Mouse (Mus musculus) hematopoietic stem cell, adult 5-6 weeks (primary cell): Measurements from ENCODE around the gene Slco3a1. TPM values are rescaled to one million over a fixed set of nuclear protein-coding genes. Genes with fewer than 3 reads are reported as not detected.
A peak's percentile ranks its signal among the peaks of the same experiment; 100 is the strongest.

Source experiments
- ATAC-seq, 2 experiments: fragments of 125-278 bp in 1 of 2; replicated peaks in 1 of 2; 2 replicates each; pipeline ENCODE4 v1.8.0; 2016 to 2017; ENCODE audit warnings: inconsistent platforms in 2 of 2, mild to moderate bottlenecking in 2 of 2, moderate number of reproducible peaks in 2 of 2, low read depth in 1 of 2, moderate TSS enrichment in 1 of 2; ENCODE audit not compliant: low FRiP score in 2 of 2, poor library complexity in 2 of 2, severe bottlenecking in 2 of 2, insufficient read depth in 1 of 2, low TSS enrichment in 1 of 2
- total RNA-seq: library from RNA; stranded (forward); fragments of 172-1452, 232-1000 nt; gene quantifications from 2 replicates; pipeline ENCODE4 v1.2.3, GENCODE M21; 2017

Slco3a1 gene
- total RNA-seq, 1 experiment from 2014 or later = 40.3 TPM

DNA sequence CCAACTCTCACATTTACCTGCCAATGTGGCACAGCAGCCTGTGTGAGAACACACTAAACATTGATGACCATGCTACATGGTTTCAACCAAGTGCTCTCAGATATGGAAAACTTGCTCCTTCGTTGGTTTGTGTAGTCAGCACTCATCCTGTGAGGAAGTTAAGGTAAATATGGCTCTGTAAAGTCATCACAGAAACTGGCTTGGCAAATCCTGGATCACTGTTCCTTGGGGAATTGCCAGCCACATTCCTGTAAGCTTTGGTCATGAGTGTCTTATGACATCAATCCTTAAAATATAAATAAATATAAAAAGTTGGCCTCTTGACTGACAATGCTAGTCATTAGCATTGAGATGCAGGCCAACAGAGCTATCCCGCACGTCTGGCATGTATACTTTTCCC, 94.8 kb downstream of the Slco3a1 start:
- ATAC-seq = no peak

DNA sequence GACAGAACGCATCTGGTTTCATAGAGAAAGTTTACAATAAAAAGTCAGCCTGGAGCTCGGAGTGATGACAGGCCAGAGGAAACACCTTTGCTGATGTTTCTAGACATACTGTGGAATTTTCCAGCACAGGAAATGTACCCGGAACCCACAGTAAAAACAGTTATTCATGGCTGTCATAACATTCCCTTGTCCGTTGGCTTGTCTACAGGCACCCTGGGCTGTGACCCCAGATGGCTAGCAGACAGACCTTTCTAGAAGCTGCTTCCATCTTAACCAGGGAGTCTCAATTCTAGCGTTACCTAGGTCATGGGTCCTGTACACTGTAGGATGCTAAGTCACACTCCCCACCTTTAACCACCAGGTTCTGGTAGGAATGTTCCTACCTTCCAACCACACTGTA, 95.3 kb downstream of the Slco3a1 start:
- ATAC-seq = peak; percentile 60 to 61

DNA sequence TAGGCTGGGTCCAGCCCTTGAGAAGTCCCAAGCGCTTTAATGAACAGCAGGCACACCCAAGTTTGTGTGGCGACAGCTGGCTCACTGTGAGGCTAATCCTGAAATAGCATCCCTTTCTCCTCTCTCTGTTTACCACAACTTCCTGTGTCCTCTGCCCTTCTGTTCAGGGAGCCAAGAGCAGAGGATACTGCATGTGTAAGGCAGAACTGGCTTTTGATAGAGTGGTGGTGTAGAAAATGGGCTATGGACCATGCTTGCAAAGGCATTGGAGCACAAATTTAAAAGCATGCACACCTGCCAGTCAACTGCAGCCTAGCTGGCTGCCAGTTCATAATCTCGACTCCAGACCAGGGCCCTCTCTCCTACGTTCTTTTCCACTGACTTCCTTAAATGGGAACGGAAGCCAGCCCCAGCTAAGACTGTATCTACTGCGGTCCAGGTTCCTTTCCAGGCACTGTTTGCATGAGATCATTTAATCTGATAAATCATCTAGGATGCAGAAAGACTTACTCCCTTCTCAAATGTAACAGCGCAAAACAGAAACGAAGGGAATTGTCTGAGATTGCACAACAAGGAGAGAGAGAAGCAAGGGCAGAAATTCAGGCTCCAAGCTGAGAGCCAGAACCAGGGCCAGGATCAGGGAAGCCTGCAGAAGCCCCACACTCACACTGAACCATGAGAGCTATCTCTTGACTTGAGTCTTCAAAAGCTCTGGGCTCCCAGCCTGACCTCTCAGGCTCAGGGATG, 95.9 kb downstream of the Slco3a1 start:
- ATAC-seq = peak; percentile 59 to 71

DNA sequence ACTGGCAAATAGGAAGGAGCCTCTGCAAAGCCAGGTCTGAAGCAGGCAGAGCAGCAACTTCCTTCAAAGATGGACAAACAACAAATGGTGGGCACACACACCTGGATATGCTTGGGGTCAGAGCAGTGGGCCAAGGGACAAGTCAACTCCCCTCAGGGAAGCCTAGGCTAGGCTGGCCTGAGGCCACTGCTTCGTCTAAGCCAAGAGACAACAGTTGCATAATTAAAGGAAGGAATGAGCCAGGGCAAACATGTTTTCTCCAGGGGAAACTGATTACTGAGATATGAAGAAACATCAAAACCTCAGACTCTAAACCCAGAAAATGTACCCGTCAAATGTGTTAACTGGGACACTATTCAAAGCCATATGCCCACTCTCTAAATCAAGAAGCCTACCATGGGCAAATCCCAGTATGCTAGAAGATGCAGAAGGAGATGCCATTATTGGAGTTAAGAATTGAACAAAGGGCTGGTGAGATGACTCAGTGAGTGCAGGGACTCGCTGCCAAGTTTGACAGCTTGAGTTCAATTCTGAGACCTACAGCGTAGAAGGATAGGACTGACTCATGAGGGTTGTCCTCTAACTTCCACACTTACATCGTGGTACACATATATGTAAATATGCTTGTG, 97.1 kb downstream of the Slco3a1 start:
- ATAC-seq = no peak

GRCm38 (mm10) chr7:74456781-74457180, 97.8 kb downstream of the Slco3a1 start:
- no peak for ATAC-seq

DNA sequence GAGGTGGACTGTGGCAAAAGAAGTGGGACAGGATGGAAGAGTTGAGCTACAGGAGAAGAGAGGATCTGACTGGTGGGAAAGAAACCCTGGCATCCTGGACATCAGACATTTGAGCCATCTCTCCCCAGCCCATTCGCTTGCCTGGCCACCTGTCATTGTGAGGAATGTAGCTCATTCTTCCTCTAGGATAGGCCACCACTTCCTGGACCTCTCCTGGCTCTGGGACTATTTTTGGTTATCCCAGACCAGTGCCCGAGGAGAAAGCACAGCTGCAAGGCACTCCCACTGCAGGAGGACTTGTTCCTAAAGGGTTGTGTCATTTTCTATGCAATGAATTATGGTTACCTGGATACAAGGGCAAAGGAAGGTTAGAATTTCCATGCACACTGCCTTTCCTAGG, 103.5 kb downstream of the Slco3a1 start:
- no peak for ATAC-seq

- no peak for ATAC-seq
Observed at GRCm38 (mm10) chr7:74449802-74450201, 104.8 kb downstream of the Slco3a1 start.

- no peak for ATAC-seq
Observed at GRCm38 (mm10) chr7:74447781-74448180, 106.8 kb downstream of the Slco3a1 start.

DNA sequence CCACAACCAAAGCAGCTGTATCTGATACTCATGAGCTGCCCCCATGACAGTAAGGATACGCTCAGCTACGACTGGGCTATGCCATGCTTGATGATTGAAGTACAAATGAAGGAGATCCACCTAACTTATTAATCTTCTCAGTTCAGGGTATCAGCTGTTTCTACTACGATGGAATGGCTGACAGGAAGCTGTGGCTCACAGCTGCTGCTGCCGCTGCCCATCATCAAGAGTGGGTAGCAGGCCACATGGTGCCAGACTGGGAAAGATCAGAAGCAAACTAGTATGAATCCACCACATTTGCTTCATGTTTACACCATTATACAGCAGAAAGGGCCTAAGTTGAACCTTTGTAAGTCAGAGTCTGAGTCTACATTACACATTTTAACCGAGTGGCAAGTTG, 109.4 kb downstream of the Slco3a1 start:
- ATAC-seq = 0 out of 4 replicates have a peak, but pooled peaks of 1 of the 2 experiments have one; percentile 38

- ATAC-seq = peak; percentile 83 to 87
Observed at GRCm38 (mm10) chr7:74442380-74442779, 112.2 kb downstream of the Slco3a1 start.

GRCm38 (mm10) chr7:74437534-74437933, 117.0 kb downstream of the Slco3a1 start:
- ATAC-seq = no peak

DNA sequence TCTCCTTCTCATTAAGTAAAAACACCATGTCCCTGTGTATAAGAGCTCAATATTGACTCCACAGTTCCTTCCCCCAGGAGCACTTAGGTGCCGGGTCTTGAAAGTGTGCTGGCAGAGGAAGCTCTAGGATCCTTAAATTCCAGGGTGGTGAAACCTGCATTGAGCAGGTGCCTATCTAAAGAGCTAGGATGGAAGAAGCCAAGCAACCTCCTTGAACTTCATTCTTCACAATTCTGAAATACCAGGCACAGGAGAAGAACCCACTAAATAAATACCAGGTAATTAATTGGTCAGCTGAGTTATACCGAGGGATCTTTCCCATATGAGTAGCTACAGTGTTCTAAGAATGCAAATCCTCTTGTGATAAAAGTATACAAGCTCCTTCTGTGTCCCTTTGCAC, 117.9 kb downstream of the Slco3a1 start:
- ATAC-seq = no peak

- ATAC-seq = no peak
Observed at GRCm38 (mm10) chr7:74432950-74433349, 121.6 kb downstream of the Slco3a1 start.

DNA sequence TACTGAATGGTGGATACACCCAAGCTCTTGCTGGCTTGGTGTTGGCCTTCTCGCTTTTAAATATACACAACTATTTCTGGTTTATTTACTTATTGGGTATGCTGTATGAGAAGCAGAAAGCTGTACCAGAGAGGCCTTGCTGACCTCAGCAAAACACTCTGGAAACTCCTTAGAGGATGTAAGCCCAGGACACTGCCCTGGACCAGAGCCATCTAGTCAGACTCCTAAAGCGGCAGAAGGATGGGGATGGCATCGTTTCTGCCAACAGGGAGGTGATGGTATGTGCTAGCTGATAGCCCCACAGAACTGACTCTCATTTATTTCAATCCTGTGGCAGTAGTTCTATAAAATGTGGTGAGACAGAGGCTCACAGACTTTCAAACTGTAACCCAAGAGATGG, 125.3 kb downstream of the Slco3a1 start:
- ATAC-seq = no peak

DNA sequence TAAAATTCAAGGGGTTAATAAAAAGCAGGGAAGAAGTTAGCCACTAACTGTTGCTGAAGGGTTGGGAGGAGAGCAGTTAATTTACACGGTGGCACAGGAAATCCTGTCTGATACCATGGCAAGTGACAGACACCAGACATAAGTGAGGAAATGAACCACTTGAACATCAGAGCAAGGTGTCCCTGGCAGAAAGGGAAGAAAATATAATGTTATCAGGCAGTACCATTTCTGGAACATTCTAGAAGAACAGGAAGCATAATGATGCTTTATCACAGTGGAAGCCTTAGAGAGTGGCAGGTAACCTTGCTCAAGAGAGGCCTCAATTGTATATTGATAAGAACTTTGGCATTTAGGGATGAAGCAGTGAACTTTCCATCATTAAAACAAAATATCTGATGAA, 127.4 kb downstream of the Slco3a1 start:
- ATAC-seq = peak; percentile 15 to 44; a peak in 2 of 4 replicates

- ATAC-seq = no peak
Observed at GRCm38 (mm10) chr7:74425941-74426340, 128.6 kb downstream of the Slco3a1 start.

DNA sequence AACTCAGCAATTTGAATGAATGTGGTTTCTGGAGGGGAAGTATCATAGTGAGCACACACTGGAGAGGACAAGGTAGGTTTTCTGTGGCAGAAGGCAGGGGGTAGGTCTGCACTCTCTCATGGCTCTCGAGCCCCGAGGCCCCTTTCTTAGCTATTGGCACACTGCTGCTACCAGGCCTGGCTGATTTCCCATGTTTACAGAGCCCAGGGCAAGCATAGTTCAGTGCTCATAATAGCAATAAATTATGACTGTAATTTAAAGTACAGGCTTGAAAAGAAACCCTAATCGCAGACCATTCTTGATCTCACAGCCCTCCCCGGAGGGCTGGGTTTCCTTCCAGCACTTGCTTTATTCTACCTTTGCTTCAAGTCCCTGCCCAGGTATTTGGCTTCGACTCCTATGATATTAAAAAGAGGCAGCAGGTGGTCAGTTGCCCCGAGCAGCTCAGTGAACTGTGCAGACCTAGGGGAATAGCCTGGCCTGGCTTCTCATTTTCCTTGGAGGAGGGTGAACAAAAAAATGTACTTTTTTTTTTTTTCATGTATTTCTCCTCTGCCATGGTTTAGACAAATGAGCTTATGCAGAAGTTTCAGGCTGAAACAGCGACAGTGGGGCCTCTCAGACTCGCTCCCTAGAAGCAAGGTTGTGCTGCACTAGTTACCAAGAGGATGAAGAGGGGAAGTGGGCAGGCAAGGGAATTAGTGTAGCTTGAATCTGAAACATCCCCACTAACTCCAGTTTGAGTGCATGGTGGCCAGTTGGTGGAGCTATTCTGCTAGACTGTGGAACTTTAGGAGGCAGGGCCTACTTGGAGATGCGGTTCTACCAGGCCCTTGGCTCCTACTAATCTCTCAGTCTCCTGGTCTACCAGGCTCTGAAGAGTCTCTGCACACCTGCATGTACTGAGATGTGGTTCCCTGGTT, 130.4 kb downstream of the Slco3a1 start:
- ATAC-seq = peak; percentile 63 to 68

DNA sequence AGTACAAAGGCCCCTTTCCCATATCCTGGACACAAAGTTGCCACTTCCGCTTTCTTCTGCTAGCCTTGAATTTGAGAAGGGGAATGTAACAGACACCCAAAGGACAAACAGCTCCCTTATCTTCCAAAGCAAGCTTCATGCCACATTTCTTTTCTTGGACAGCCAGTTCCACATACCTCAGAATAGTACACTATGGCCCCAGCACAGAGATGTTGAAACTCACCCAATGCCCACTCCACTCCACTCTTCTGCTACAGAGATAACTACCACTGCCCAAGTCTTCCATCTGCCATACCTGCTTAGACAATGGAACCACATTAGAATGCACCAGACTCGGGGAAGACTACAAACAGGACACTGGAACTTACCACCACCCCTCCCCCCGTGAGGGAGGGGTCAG, 131.3 kb downstream of the Slco3a1 start:
- ATAC-seq = no peak
